Mouse (Mus musculus): Measurements from ENCODE around the gene Dip2b.

GRCm38 (mm10) chr15:100158985-100159384 lies 120.5 kb downstream of the Dip2b start:
- TF ChIP-seq CTCF (IDR thresholded peaks at IDR 0.05; ENCODE audit: control insufficient read depth, insufficient read depth, insufficient read length) (no peak), FOSL1 (IDR thresholded peaks at IDR 0.05; ENCODE audit: insufficient read depth, low read length, poor library complexity, severe bottlenecking) (no peak), USF1 (IDR thresholded peaks at IDR 0.05; ENCODE audit: low read depth) (no peak), MYOD1 (IDR thresholded peaks at IDR 0.05; ENCODE audit: control insufficient read depth, insufficient read length, low read depth) (no peak), MAX (IDR thresholded peaks at IDR 0.05) (no peak), CEBPB (IDR thresholded peaks at IDR 0.05; ENCODE audit: low read depth) (no peak), MYOG (IDR thresholded peaks at IDR 0.05; ENCODE audit: control insufficient read depth, extremely low read depth, insufficient read length) (no peak)
